Mouse (Mus musculus) layer of hippocampus, adult 18-20 months (tissue): ENCODE results near the gene Malrd1. TPM values are rescaled to one million over a fixed set of nuclear protein-coding genes. Genes with fewer than 3 reads are reported as not detected.

Experiments used
- DNase-seq, 2 experiments: peaks; one replicate each; pipeline ENCODE4 v3.0.0; 2022; ENCODE audit warnings: low spot score in 2 of 2
- total RNA-seq, 2 experiments: library from RNA; stranded (reverse); gene quantifications; 2 replicates each; pipeline ENCODE4 v1.2.3; 2021

Malrd1 gene
- total RNA-seq, 2 experiments from 2014 or later, result not detected

- no peak for DNase-seq
Measured at GRCm38 (mm10) chr2:16029752-16030151, 503.5 kb downstream of the Malrd1 start.

- DNase-seq, result no peak
Measured at GRCm38 (mm10) chr2:16031559-16031958, 505.3 kb downstream of the Malrd1 start.

GRCm38 (mm10) chr2:16032804-16033203 is 506.5 kb downstream of the Malrd1 start:
- DNase-seq, result no peak

- no peak for DNase-seq
Measured at GRCm38 (mm10) chr2:16110696-16111095, 584.4 kb downstream of the Malrd1 start.

GRCm38 (mm10) chr2:16113333-16113732 is 587.1 kb downstream of the Malrd1 start:
- no peak for DNase-seq

- DNase-seq, result no peak
Measured at GRCm38 (mm10) chr2:16147999-16148398, 621.7 kb downstream of the Malrd1 start.

GRCm38 (mm10) chr2:16152623-16153022 is 626.3 kb downstream of the Malrd1 start:
- no peak for DNase-seq

GRCm38 (mm10) chr2:16163246-16163989 is 637.1 kb downstream of the Malrd1 start:
- no peak for DNase-seq

GRCm38 (mm10) chr2:16168611-16169010 is 642.3 kb downstream of the Malrd1 start:
- DNase-seq, result no peak

- DNase-seq, result no peak
Measured at GRCm38 (mm10) chr2:16172086-16172485, 645.8 kb downstream of the Malrd1 start.

- no peak for DNase-seq
Measured at GRCm38 (mm10) chr2:16173355-16173754, 647.1 kb downstream of the Malrd1 start.

GRCm38 (mm10) chr2:16182140-16182539 is 655.9 kb downstream of the Malrd1 start:
- DNase-seq, result no peak

GRCm38 (mm10) chr2:16183158-16183557 is 656.9 kb downstream of the Malrd1 start:
- no peak for DNase-seq

- no peak for DNase-seq
Measured at GRCm38 (mm10) chr2:16210016-16210415, 683.7 kb downstream of the Malrd1 start.

- DNase-seq, result no peak
Measured at GRCm38 (mm10) chr2:16212752-16213151, 686.5 kb downstream of the Malrd1 start.

- DNase-seq, result no peak
Measured at GRCm38 (mm10) chr2:16214111-16214510, 687.8 kb downstream of the Malrd1 start.

GRCm38 (mm10) chr2:16228187-16228832 is 702.0 kb downstream of the Malrd1 start:
- no peak for DNase-seq

- no peak for DNase-seq
Measured at GRCm38 (mm10) chr2:16240861-16241260, 714.6 kb downstream of the Malrd1 start.

- no peak for DNase-seq
Measured at GRCm38 (mm10) chr2:16243097-16243496, 716.8 kb downstream of the Malrd1 start.

- no peak for DNase-seq
Measured at GRCm38 (mm10) chr2:16248861-16249260, 722.6 kb downstream of the Malrd1 start.

GRCm38 (mm10) chr2:16252274-16252673 is 726.0 kb downstream of the Malrd1 start:
- DNase-seq, result no peak
